Mouse (Mus musculus): Measurements from ENCODE around the gene Ppm1h. TPM values are rescaled to one million over a fixed set of nuclear protein-coding genes. Genes with fewer than 3 reads are reported as not detected.

Gene Ppm1h
- total RNA-seq, 2 experiments from 2014 or later, result 97.9 to 105 TPM

DNA sequence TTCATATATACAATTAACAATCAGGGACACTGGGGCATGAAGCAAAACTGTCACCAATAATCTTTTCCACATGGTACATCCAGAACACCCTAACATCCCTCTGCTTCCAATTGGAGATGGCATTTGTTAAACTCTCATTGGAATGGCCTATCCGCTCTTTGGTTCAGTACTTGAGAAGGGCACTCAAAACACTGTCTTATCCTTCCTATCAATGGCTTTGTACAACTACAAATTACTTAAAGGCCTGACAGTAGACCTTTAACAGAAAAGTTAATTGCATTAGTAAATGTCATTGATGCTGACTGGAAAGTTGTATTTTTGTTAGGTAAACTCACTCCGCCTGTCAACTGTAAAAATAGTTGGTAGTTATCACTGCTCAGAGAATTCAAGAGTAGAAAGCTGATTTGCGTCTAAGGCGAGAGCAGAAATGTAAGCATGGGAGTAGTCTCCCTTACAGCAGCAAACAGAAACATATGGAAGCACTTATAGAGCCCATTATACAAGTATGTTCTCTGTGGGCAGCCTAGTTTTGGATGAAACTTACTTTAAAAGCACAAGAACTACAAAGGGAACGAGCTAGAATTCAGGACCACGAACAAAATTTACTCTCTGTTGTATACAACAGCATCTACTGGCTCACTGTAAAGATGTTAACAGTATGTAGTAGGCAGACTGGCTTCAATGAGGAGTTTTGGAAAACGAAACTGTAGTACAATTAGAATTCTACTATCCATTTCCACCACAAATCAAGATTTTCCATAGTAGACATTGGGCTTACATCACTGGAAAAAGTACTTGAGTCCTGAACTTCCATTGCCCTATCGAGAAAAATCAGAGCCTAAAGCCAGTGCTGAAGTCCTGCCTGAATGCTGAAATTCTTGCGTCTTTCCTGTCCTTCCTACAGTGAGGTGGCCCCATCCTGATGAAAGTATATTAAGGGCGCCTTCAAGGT, 305.3 kb downstream of the Ppm1h start:
- Histone ChIP-seq H3K4me3 (peak overlapping the region; percentile 83), H3K27ac (peak overlapping the region; percentile 16; the same call in 1 of the 2 replicates)
- no peak for DNase-seq (ENCODE audit: extremely low spot score in 1 of 2, low spot score in 2 of 2)
- TF ChIP-seq CTCF (IDR thresholded peaks at IDR 0.05), result no peak
- intact Hi-C loops (cut with DNase I), result no loop called here

DNA sequence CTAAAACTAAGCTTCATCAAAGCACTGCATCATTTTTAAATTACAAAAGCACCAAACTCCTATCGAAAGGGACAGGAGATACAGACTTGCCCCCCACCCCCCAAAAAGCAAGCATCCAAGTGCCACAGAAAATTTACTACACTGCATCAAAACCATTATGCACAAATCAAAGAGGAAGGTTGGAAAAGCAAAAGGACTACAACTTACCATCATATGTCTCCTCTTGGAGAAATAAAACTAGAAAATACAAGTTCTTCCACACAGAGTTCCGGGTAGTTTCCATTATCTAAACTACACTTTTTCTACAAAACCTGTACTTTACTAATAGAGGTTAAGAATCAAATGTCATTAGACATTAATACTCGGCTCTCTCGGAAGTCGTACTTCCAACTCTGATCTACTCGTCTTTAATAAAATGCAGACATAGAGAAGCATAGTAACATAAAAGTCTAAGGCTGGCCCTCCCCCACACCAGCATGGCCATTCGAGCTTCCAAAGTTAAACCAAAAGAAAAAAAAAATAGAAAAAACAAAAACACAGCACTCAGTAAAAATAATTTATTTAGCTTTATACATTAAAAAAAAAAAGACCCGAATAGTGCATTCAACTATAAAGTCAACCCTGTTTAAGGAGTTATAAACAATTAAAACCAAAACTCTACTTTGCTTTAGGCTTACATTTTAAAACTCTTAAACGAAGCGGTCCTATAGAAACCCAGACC, 306.1 kb downstream of the Ppm1h start:
- TF ChIP-seq CTCF (IDR thresholded peaks at IDR 0.05), result no peak
- Histone ChIP-seq H3K4me3 (peak overlapping the region; percentile 83), H3K27ac (peak overlapping the region; percentile 95)
- DNase-seq (ENCODE audit: extremely low spot score in 1 of 2, low spot score in 2 of 2), result no peak
- intact Hi-C loops (cut with DNase I), result loop anchor here (5.0 kb wide), 2 partner anchors 52 to 72 kb away; no protein-coding TSS in a partner anchor

DNA sequence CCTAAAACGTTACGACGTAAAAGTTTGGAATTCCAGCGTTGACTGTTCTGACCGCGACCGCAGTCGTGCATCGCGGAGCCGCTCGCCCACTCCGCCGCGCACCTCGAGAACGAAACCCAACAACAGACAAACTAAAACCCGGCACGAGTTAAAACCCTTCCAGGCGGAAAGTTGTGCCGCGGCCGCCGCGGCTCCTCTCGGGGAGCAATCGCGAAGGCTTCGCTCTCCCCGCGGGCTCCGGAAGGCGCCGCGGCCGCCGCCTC, 306.6 kb downstream of the Ppm1h start:
- TF ChIP-seq CTCF (IDR thresholded peaks at IDR 0.05), result no peak
- peak overlapping the region; percentile 95 for H3K27ac ChIP-seq
- DNase-seq (ENCODE audit: extremely low spot score in 1 of 2, low spot score in 2 of 2), result no peak
- intact Hi-C loops (cut with DNase I), result loop anchor here (5.0 kb wide), 2 partner anchors 53 to 73 kb away; no protein-coding TSS in a partner anchor
- peak overlapping the region; percentile 83 for H3K4me3 ChIP-seq

DNA sequence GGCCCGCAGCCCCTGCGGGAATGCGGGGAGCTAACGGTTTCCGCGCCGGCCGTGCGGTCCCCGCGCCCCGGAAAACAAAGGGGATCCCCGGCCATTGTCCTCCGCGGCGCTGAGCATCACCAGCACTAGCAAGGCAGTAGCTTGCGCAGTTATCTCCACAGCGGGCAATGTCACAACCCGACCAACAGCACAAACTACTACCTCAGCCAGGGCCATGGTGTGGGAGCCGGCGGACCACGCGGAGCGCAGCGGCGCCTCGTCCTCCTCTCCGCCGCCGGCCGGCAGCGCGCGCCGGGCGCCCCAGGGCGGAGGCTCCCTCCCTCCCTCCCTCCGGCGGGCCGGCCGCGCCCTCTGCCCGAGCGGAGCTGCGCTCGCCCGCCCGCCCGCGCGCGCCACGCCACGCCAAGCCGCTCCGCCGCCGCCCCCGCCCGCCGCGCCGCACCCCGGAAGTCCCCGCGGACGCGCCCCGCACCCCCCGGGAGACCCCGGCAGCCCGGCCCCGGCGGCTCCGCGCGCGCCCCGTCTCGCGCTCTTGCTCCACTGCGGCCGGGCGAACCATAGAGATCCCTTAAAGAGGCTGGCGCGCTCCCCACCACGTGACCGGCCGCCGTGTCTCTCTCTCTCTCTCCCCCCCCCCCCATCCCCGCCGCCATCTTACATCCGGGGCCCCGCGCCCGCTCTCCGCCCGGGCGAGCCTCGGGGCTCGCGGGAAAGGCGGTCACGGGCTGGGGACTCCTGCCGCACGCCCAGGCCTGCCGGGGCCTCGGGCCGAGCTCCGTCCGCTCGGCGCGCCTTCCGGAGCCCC, 307.2 kb downstream of the Ppm1h start:
- peak; percentile 72 to 82 for DNase-seq (ENCODE audit: extremely low spot score in 1 of 2, low spot score in 2 of 2)
- no peak for TF ChIP-seq CTCF (IDR thresholded peaks at IDR 0.05)
- peak overlapping the region; percentile 95 for H3K27ac ChIP-seq
- intact Hi-C loops (cut with DNase I), result loop anchor here (1.0 to 5.0 kb wide), 4 partner anchors 53 to 307 kb away; partner anchors contain the start of gene Ppm1h
- H3K4me3 ChIP-seq, result peak overlapping the region; percentile 83

DNA sequence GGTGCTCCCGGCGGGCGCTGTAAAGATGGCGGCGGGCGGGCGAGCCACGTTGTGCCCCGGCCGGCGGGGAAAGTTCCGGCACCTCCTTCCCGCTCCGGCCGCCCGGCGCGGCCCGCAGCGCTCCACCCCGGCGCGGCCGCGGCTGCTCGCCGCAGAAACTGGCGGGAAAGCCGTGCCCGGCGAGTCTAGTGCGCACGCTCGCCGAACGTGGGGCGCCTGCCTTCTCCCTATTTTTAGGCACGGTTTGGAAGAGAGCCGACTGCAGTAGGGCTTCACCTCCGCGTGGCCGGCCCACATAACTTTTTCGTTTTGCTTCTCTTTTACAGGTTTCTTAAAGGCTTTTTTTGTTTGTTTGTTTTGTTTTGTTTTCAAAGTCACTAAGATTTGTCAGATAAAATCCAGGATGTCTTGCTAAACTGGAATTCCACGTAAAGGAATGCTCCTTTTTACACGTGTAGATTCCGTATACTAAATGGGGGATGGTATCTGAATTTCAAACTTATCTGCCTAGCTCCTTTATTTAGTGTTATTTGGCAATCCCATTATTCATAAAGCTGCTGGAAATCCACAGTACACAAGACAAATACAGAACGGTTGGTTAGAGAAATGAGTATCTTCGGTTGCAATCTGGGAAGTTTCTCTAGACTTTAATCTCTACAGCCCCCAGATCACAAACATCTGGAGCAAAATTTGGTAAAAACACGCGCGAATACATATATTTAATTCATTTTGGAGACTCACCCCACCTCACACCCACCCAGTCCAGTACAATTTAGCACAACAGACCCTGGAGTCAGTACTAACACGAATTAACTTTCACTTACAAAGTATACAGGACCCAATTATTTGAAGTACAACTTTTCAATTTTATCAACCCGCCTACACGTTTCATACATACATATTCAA, 308.0 kb downstream of the Ppm1h start:
- Histone ChIP-seq H3K4me3 (peak overlapping the region; percentile 83), H3K27ac (peak overlapping the region; percentile 91)
- DNase-seq (ENCODE audit: extremely low spot score in 1 of 2, low spot score in 2 of 2), result peak; percentile 80 to 84

DNA sequence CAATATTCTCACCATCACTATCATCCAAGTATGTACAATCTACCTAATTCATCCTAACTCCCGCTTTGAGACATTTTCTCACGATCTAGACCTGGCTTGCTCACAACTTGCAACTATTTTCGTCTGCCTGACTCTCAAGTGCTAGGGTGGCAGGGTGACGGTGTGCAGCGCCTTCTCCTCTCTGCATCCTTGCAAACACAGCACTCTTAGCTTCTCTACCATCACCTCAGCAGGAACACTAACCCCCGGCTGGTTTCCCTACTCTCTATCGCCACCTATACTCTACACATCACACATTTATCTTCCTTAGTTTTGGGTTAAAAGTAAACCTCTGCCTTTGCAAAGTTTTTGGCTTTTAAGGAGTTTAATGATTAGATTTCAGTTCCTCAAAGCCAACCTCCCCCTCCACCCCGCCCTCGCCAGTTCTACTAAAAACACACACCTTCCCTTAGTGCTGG, 309.1 kb downstream of the Ppm1h start:
- 0 out of 2 replicates have a peak overlapping the region, but pooled peaks have one; percentile 15 for H3K27ac ChIP-seq
- peak; percentile 36 to 49 for DNase-seq (ENCODE audit: extremely low spot score in 1 of 2, low spot score in 2 of 2)

More for the DNA sequence above, 308.0 kb downstream of the Ppm1h start:
- intact Hi-C loops (cut with DNase I), result loop anchor here (1.0 to 5.0 kb wide), 4 partner anchors 54 to 308 kb away; partner anchors contain the start of gene Ppm1h
- no peak; the same call in 1 of the 2 replicates for TF ChIP-seq CTCF (IDR thresholded peaks at IDR 0.05)

DNA sequence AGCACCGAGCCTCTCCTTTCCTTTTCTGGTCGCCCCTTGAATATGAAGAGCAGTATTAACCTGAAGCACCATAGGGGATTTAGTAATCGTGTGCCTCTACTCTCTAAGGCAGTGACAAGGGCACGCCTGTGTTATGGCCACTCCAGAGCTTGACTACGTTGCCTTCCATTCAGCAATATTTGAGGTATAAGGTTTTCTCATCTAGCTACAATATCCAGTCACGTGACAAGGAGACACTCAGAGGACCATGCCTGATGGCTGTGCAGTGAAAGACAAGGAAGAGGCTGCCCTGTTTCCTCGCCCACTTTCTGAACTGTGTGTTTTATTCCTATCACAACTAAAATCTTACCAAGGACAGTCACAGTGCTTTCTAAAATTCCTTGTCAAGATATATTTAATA, 309.8 kb downstream of the Ppm1h start:
- DNase-seq (ENCODE audit: extremely low spot score in 1 of 2, low spot score in 2 of 2), result no peak
- TF ChIP-seq CTCF (IDR thresholded peaks at IDR 0.05), result no peak
- no peak overlapping the region for H3K27ac ChIP-seq
- intact Hi-C loops (cut with DNase I), result loop anchor here (5.0 kb wide), 2 partner anchors 56 to 76 kb away; no protein-coding TSS in a partner anchor
- no peak overlapping the region for H3K4me3 ChIP-seq

More for the DNA sequence above, 309.1 kb downstream of the Ppm1h start:
- intact Hi-C loops (cut with DNase I), result loop anchor here (5.0 kb wide), 2 partner anchors 55 to 75 kb away; no protein-coding TSS in a partner anchor
- no peak overlapping the region for H3K4me3 ChIP-seq
- peak; percentile 77 for TF ChIP-seq CTCF (IDR thresholded peaks at IDR 0.05)

DNA sequence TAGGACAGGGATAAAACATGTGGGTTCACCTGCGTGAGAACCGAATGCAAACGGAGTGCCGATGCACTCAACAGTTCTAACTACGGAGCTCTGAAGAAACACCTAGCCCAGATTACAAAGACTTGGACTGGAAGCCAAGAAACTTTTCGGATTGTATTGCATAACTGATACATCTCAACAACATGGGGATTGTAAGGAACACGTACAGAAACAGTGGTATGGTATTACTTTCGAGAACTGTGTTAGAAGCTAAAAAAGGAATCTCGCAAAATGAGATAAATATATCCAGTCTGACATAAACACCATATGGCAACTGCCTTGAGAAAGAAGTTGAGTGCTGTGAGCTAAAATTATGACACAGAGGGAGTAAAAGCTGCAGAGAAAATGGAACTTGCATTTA, 311.4 kb downstream of the Ppm1h start:
- Histone ChIP-seq H3K27ac (peak overlapping the region; percentile 55), H3K4me3 (no peak overlapping the region)
- DNase-seq (ENCODE audit: extremely low spot score in 1 of 2, low spot score in 2 of 2), result no peak
- intact Hi-C loops (cut with DNase I), result loop anchor here (1.0 to 10.0 kb wide), 6 partner anchors 58 to 895 kb away; partner anchors contain the start of gene Rxylt1
- no peak for TF ChIP-seq CTCF (IDR thresholded peaks at IDR 0.05)

DNA sequence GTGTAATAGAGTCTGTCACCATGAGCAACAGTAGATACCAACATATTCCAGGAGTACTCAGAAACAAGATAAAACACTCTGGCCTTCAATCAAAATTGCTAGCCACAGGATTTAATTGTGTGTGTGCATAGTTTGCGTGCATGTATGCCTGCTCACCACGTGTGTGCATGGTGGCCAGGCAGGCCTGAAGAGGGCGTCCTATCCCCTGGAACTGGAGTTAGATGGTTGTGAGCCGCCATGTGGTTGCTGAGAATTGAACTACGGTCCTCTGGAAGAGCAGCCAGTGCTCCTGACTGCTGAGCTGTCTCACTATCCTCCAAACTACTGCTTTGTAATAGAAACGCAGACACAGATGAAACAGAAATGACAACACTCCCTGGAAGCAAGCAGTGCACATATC, 312.0 kb downstream of the Ppm1h start:
- no peak overlapping the region for H3K4me3 ChIP-seq
- DNase-seq (ENCODE audit: extremely low spot score in 1 of 2, low spot score in 2 of 2), result no peak
- peak; percentile 7; the same call in 1 of the 2 replicates for TF ChIP-seq CTCF (IDR thresholded peaks at IDR 0.05)
- peak overlapping the region; percentile 68 for H3K27ac ChIP-seq
- intact Hi-C loops (cut with DNase I), result loop anchor here (1.0 to 10.0 kb wide), 4 partner anchors 140 to 896 kb away; partner anchors contain the start of gene Rxylt1

DNA sequence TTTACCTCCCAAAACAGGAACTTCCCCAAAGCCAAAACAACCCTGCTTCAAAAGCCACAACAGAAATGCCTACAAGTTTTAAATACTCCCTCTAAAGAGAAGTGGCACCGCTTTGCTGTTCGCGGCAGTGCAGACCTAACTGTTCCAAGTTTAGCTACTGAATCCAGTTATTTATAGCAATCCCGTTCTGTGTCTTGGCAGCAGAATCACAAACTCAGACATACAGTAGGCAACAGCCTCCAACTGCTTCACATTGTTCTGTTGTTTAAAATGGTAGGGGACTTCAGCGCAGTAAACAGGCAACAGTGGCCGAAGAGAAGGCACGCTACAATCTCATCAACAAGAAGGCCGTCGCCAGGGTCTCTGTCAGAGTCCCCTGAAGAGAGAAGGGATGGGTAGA, 312.5 kb downstream of the Ppm1h start:
- no peak overlapping the region for H3K4me3 ChIP-seq
- DNase-seq (ENCODE audit: extremely low spot score in 1 of 2, low spot score in 2 of 2), result peak in 1 of 2 experiments; percentile 28
- intact Hi-C loops (cut with DNase I), result loop anchor here (2.0 to 10.0 kb wide), 3 partner anchors 140 to 896 kb away; partner anchors contain the start of gene Rxylt1
- H3K27ac ChIP-seq, result peak overlapping the region; percentile 68
- no peak for TF ChIP-seq CTCF (IDR thresholded peaks at IDR 0.05)
